Mouse (Mus musculus): ENCODE data around the gene Gm45015. TPM values are rescaled to one million over a fixed set of nuclear protein-coding genes. Genes with fewer than 3 reads are reported as not detected.

Gm45015 gene
- polyA plus RNA-seq (2012; rRNA removed) = not detected in 2 replicates

DNA sequence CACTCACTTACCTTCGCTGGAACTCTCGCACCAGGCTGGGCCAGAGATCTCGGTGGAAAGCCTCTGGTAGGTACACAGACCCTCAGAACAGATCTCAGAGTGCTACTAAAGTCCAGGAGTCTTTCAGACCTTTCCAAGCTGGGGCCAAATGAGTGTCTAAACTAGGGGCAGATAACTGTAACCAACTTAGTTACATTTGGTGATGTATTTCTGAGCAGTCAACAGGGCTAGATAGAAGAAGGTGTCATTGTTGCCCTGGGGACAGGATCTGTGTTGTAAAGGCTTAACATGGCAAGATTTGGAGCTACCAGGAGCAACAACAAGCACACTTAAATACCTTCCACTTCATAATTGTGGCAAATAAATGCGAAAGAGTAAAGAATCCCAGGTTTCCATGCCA, at the start of gene Gm45015:
Gm45015 (minus strand) TSS at position 101 of the 400 bp plus-strand sequence.
- TF ChIP-seq POLR2A (IDR thresholded peaks at IDR 0.05; ENCODE audit: borderline replicate concordance, insufficient read depth, low read length) (no peak), CTCF (IDR thresholded peaks at IDR 0.05; ENCODE audit: borderline replicate concordance, insufficient read depth, low read depth, low read length) (no peak)
- WGBS = 90% methylated on average over 4 of the region's 4 CpGs
- Histone ChIP-seq H3K4me3 (replicated peaks; ENCODE audit: insufficient read depth, low read depth, low read length) (no peak within 1 kb of the TSS), H3K27ac (ENCODE audit: insufficient read depth, low read length) (no peak within 1 kb of the TSS), H3K4me1 (ENCODE audit: control insufficient read depth, insufficient read depth, low read length) (no peaks in the 10 kb centered on the region), H3K27me3 (ENCODE audit: control insufficient read depth, insufficient read depth, low read length) (no peaks in the 10 kb centered on the region)
- no peak for DNase-seq

DNA sequence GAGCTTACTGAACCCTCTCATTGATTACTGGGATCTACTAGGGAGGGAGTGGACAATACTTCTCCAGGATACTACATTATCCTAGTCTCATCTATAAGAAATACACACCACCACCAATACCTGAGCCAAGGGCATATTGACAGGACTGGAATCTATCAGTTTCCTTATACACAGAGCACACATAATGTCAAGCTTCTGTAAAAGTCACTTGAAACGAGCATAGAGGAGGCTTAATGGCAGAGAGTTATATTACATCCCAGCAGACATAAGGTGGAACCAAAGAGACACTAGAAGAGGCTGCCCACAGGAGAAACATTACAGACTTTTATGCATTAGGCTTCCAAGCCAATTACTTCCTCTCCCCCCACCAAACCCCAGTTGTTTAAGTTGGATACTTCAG, 48.3 kb upstream of the Gm45015 start:
- WGBS = 53% methylated on average over 1 of the region's 1 CpGs
- no peak for DNase-seq
- H3K27me3 ChIP-seq (ENCODE audit: control insufficient read depth, insufficient read depth, low read length) = no peaks in the 10 kb centered on the region
- H3K27ac ChIP-seq (ENCODE audit: insufficient read depth, low read length) = no peak overlapping the region
- no peaks in the 10 kb centered on the region for H3K4me1 ChIP-seq (ENCODE audit: control insufficient read depth, insufficient read depth, low read length)
- no peak overlapping the region for H3K4me3 ChIP-seq (replicated peaks; ENCODE audit: insufficient read depth, low read depth, low read length)
- TF ChIP-seq CTCF (IDR thresholded peaks at IDR 0.05; ENCODE audit: borderline replicate concordance, insufficient read depth, low read depth, low read length) (no peak), POLR2A (IDR thresholded peaks at IDR 0.05; ENCODE audit: borderline replicate concordance, insufficient read depth, low read length) (no peak)

DNA sequence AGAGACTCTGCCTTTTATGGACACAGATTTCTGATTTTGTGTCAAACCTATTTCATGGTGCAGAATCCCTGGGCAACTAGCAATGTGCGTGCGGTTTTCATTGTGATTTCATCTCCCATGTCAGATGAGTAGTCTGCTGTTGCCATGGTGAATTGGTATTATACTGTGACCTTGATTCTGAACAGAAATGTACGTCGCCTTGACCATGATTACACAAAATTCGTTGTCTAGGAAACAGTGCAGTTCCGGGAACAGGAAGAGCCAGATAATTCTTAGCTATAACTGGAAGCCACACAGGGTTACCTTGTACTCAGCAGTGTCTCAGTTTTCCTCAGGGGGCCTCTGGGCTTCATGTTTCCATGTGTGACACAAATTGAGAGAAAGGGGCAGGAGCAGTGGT, 47.8 kb upstream of the Gm45015 start:
- Histone ChIP-seq H3K4me3 (replicated peaks; ENCODE audit: insufficient read depth, low read depth, low read length) (no peak overlapping the region), H3K27me3 (ENCODE audit: control insufficient read depth, insufficient read depth, low read length) (no peaks in the 10 kb centered on the region), H3K4me1 (ENCODE audit: control insufficient read depth, insufficient read depth, low read length) (no peaks in the 10 kb centered on the region), H3K27ac (ENCODE audit: insufficient read depth, low read length) (no peak overlapping the region)
- 18% methylated on average over 6 of the region's 6 CpGs for WGBS
- TF ChIP-seq POLR2A (IDR thresholded peaks at IDR 0.05; ENCODE audit: borderline replicate concordance, insufficient read depth, low read length) (no peak), CTCF (IDR thresholded peaks at IDR 0.05; ENCODE audit: borderline replicate concordance, insufficient read depth, low read depth, low read length) (no peak)
- DNase-seq = no peak

DNA sequence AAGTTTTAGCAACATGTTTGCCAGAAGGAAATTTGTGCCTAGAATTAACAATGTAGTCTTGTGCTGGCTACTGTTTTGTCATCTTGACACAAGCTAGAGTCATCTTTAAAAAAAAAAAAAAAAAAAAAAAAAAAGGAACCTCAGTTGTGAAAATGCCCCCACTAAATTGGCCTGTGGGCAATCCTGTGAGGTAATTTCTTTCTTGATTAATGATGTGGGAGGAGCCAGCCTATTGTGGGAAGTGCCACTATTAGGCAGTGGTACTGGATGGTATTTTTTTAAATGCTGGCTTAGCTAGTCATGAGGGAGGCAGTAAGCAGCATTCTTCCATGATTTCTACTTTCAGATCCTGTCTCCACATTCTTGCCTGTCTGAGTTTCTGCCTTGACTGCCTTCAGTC, 26.7 kb upstream of the Gm45015 start:
- DNase-seq = no peak
- Histone ChIP-seq H3K4me1 (ENCODE audit: control insufficient read depth, insufficient read depth, low read length) (no peaks in the 10 kb centered on the region), H3K27me3 (ENCODE audit: control insufficient read depth, insufficient read depth, low read length) (no peaks in the 10 kb centered on the region), H3K27ac (ENCODE audit: insufficient read depth, low read length) (no peak overlapping the region), H3K4me3 (replicated peaks; ENCODE audit: insufficient read depth, low read depth, low read length) (no peak overlapping the region)
- TF ChIP-seq CTCF (IDR thresholded peaks at IDR 0.05; ENCODE audit: borderline replicate concordance, insufficient read depth, low read depth, low read length) (no peak), POLR2A (IDR thresholded peaks at IDR 0.05; ENCODE audit: borderline replicate concordance, insufficient read depth, low read length) (no peak)

DNA sequence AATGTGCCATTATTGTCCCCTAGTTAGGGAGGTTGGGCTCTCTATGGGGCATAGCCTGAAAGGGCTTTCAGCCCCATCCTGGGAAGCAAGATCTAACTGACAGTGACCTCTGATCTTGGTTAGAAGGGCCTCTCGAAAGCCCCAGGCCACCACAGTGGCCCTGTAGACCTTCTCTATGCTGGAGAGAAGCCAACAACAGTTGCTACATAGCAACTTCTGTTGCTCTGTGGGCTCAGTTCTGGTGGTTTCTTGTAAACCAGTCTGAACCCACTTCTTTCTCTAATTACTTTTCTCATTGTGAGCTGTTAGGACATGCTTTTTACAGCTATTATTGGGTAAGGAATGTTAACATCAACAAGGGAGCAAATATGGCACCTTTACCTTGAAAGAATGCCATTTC, 20.1 kb upstream of the Gm45015 start:
- H3K27me3 ChIP-seq (ENCODE audit: control insufficient read depth, insufficient read depth, low read length) = no peaks in the 10 kb centered on the region
- TF ChIP-seq CTCF (IDR thresholded peaks at IDR 0.05; ENCODE audit: borderline replicate concordance, insufficient read depth, low read depth, low read length) = no peak
- no peak for TF ChIP-seq POLR2A (IDR thresholded peaks at IDR 0.05; ENCODE audit: borderline replicate concordance, insufficient read depth, low read length)
- WGBS = 67% methylated on average over 1 of the region's 1 CpGs
- H3K27ac ChIP-seq (ENCODE audit: insufficient read depth, low read length) = no peak overlapping the region
- no peak for DNase-seq
- H3K4me1 ChIP-seq (ENCODE audit: control insufficient read depth, insufficient read depth, low read length) = no peaks in the 10 kb centered on the region
- no peak overlapping the region for H3K4me3 ChIP-seq (replicated peaks; ENCODE audit: insufficient read depth, low read depth, low read length)

DNA sequence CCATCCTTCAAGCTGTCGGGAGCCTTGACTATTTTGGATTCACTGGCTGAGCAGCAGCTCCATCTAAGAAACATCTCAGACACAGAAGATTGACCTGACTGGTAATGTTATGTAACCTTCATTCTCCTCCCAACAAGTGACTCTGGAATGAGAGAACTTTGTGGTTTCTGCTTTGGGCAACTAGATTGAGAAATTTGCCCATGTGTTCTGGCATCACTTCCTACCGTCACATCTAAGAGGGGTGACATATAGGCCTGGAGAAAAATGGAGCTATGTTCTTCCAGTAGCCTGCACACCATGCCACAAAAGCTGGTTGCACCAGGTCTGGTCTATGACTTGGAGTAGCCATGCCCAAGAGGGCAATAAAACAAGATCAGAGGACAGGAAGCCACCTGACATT, 19.5 kb upstream of the Gm45015 start:
- Histone ChIP-seq H3K4me1 (ENCODE audit: control insufficient read depth, insufficient read depth, low read length) (0 out of 2 replicates have a peak, but pooled peaks cover 2% of the 10 kb centered on the region), H3K27ac (ENCODE audit: insufficient read depth, low read length) (no peak overlapping the region), H3K27me3 (ENCODE audit: control insufficient read depth, insufficient read depth, low read length) (no peaks in the 10 kb centered on the region), H3K4me3 (replicated peaks; ENCODE audit: insufficient read depth, low read depth, low read length) (no peak overlapping the region)
- TF ChIP-seq POLR2A (IDR thresholded peaks at IDR 0.05; ENCODE audit: borderline replicate concordance, insufficient read depth, low read length) (no peak), CTCF (IDR thresholded peaks at IDR 0.05; ENCODE audit: borderline replicate concordance, insufficient read depth, low read depth, low read length) (no peak)
- WGBS = 88% methylated on average over 2 of the region's 2 CpGs
- no peak for DNase-seq

DNA sequence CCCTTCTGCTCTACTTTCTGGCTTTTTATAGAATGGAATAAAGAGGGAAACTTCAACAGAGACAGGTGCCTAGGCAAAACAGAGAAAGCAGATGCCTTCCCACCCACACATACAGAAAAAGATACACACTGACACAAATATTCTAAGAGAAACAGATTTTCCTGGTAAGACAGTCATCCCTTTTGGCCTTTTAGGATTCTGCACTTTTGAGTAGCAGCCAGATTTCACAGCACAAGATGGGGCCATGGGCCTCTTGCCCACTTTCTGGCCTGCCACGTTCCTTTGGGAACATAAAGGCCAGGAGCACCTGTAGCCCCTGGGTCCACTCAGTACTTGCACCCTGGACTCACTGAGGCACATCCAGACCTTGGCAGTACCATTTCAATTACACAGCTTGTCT, 7.7 kb upstream of the Gm45015 start:
- TF ChIP-seq POLR2A (IDR thresholded peaks at IDR 0.05; ENCODE audit: borderline replicate concordance, insufficient read depth, low read length) (no peak), CTCF (IDR thresholded peaks at IDR 0.05; ENCODE audit: borderline replicate concordance, insufficient read depth, low read depth, low read length) (no peak)
- WGBS = 17% methylated on average over 1 of the region's 1 CpGs

DNA sequence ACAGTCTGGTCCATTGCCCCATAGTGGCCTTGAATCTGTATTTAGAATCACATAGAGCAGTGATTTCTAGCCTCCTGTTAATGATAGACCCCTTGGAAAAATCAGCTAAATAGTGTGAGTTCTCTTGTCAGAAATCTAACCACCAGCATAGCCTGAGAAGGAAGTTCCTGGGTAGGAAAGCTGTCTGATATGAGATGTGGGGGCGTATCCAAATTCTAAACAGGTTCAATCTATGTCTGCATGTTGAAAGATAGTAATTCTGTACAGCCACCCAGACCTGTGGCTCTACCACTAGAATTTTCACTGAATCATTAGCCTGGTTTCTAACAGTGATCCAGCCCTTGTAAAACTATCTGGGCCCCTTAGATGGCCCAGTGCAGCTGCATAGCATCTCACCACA, 7.2 kb upstream of the Gm45015 start:
- 79% methylated on average over 1 of the region's 1 CpGs for WGBS
- H3K4me3 ChIP-seq (replicated peaks; ENCODE audit: insufficient read depth, low read depth, low read length) = no peak overlapping the region

More for the DNA sequence above, 7.7 kb upstream of the Gm45015 start:
- peak; percentile 28 to 50 for DNase-seq
- Histone ChIP-seq H3K4me1 (ENCODE audit: control insufficient read depth, insufficient read depth, low read length) (no peaks in the 10 kb centered on the region; the same call in 1 of the 2 replicates), H3K4me3 (replicated peaks; ENCODE audit: insufficient read depth, low read depth, low read length) (no peak overlapping the region), H3K27ac (ENCODE audit: insufficient read depth, low read length) (no peak overlapping the region), H3K27me3 (ENCODE audit: control insufficient read depth, insufficient read depth, low read length) (no peaks in the 10 kb centered on the region)

More for the DNA sequence above, 7.2 kb upstream of the Gm45015 start:
- no peak for DNase-seq
- TF ChIP-seq POLR2A (IDR thresholded peaks at IDR 0.05; ENCODE audit: borderline replicate concordance, insufficient read depth, low read length) = no peak
- TF ChIP-seq CTCF (IDR thresholded peaks at IDR 0.05; ENCODE audit: borderline replicate concordance, insufficient read depth, low read depth, low read length) = no peak
- no peak overlapping the region for H3K27ac ChIP-seq (ENCODE audit: insufficient read depth, low read length)
- no peaks in the 10 kb centered on the region for H3K27me3 ChIP-seq (ENCODE audit: control insufficient read depth, insufficient read depth, low read length)
- H3K4me1 ChIP-seq (ENCODE audit: control insufficient read depth, insufficient read depth, low read length) = no peaks in the 10 kb centered on the region; the same call in 1 of the 2 replicates
